Mouse (Mus musculus): Measurements from ENCODE around the gene Nup210l. TPM values are rescaled to one million over a fixed set of nuclear protein-coding genes. Genes with fewer than 3 reads are reported as not detected.

Nup210l gene
- 0.07 and 0.09 TPM in 2 replicates for total RNA-seq (2014; rRNA removed)
- 0.01 and 0.02 TPM in 2 replicates for polyA plus RNA-seq (2012; rRNA removed)

DNA sequence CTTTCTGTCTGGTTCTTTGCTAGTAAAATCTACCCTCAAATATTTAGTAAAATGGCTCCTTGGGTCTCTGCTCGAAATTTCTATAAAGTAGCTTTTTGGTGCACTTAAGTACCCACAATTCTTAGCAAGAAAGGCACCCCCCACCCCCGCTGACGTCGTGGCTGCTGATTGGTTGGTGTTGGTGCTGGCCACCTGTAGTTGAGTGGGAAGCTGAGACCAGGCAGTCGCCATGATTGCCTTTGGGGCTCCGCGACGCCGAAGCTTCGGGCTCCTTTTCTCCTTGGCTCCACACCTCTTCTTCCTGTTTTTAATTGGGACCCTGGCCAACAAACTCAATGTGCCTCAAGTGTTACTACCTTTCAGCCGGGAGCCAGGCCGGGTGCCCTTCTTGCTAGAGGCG, at the start of gene Nup210l:
TSS of gene Nup210l (plus strand) at position 195 of the 400 bp plus-strand sequence.
- TF ChIP-seq POLR2A (IDR thresholded peaks at IDR 0.05; ENCODE audit: extremely low read depth, insufficient read depth, low read length) (no peak), CTCF (IDR thresholded peaks at IDR 0.05; ENCODE audit: low read depth, low read length) (no peak)
- no peaks in the 10 kb centered on the region for H3K27me3 ChIP-seq (ENCODE audit: control insufficient read depth, insufficient read depth, low read length)
- H3K4me1 ChIP-seq (ENCODE audit: control insufficient read depth, insufficient read depth, low read length) = no peaks in the 10 kb centered on the region
- peaks cover 4% of the 10 kb centered on the region; the same call in 1 of the 2 replicates for H3K36me3 ChIP-seq (ENCODE audit: control insufficient read depth, insufficient read depth, low read length)
- no peak within 1 kb of the TSS for H3K9ac ChIP-seq (ENCODE audit: low read depth, low read length)
- no peak within 1 kb of the TSS for H3K4me3 ChIP-seq (ENCODE audit: insufficient read depth, low read depth, low read length)
- no peaks in the 10 kb centered on the region for H3K79me2 ChIP-seq (ENCODE audit: control insufficient read depth, insufficient read depth, low read length)
- no peak for DNase-seq (ENCODE audit: extremely low read depth, low read depth, low spot score)
- 87% methylated on average over 13 of the region's 13 CpGs for WGBS
- no peak within 1 kb of the TSS for H3K27ac ChIP-seq (replicated peaks; ENCODE audit: insufficient read depth, low read depth, low read length)

DNA sequence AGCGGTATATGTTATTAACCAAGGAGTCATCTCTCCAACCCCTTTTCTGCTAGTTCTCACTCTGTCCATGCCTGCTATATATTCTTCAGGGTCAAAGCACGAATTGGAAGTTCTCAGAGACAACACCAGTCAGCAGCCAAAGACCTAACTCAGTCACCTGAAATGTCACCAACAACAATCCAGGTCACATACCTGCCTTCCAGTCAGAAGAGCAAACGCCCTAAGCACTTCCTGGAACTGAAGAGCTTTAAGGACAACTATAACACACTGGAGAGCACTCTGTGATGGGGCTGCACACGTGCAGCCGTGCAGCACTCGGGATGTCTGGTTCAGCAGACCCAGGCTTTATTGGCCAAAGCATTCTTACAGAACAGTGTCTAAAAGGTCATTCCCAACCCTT, 42.4 kb upstream of the Nup210l start:
- DNase-seq (ENCODE audit: extremely low read depth, low read depth, low spot score) = no peak
- WGBS = 92% methylated on average over 6 of the region's 6 CpGs
- H3K4me3 ChIP-seq (ENCODE audit: insufficient read depth, low read depth, low read length) = no peak overlapping the region
- H3K79me2 ChIP-seq (ENCODE audit: control insufficient read depth, insufficient read depth, low read length) = no peaks in the 10 kb centered on the region
- H3K27ac ChIP-seq (replicated peaks; ENCODE audit: insufficient read depth, low read depth, low read length) = no peak overlapping the region
- H3K4me1 ChIP-seq (ENCODE audit: control insufficient read depth, insufficient read depth, low read length) = no peaks in the 10 kb centered on the region
- TF ChIP-seq CTCF (IDR thresholded peaks at IDR 0.05; ENCODE audit: low read depth, low read length) = no peak
- TF ChIP-seq POLR2A (IDR thresholded peaks at IDR 0.05; ENCODE audit: extremely low read depth, insufficient read depth, low read length) = no peak
- no peak overlapping the region for H3K9ac ChIP-seq (ENCODE audit: low read depth, low read length)
- peaks cover 53% of the 10 kb centered on the region for H3K36me3 ChIP-seq (ENCODE audit: control insufficient read depth, insufficient read depth, low read length)
- H3K27me3 ChIP-seq (ENCODE audit: control insufficient read depth, insufficient read depth, low read length) = no peaks in the 10 kb centered on the region

DNA sequence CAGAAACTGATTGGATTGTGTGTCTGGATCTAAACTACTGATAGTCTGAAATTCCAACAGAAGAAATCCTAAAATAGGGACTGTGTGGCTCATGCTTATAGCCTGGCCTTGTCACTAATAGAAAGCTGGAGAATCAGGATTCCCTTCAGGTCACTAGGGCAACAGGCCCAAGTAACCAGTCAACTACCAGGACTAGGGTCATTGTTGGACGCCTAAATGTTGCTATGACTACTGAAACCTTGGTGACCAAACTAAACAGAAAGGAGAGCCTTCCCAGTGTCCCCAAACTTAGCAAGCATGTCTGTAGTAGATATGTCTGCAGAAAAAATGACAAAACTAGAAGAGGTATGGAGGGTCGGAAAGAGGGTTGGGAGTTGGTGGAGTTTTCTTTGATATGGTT, 41.4 kb upstream of the Nup210l start:
- Histone ChIP-seq H3K27me3 (ENCODE audit: control insufficient read depth, insufficient read depth, low read length) (no peaks in the 10 kb centered on the region), H3K27ac (replicated peaks; ENCODE audit: insufficient read depth, low read depth, low read length) (no peak overlapping the region), H3K4me1 (ENCODE audit: control insufficient read depth, insufficient read depth, low read length) (no peaks in the 10 kb centered on the region), H3K36me3 (ENCODE audit: control insufficient read depth, insufficient read depth, low read length) (peaks cover 44% of the 10 kb centered on the region), H3K4me3 (ENCODE audit: insufficient read depth, low read depth, low read length) (no peak overlapping the region), H3K9ac (ENCODE audit: low read depth, low read length) (no peak overlapping the region), H3K79me2 (ENCODE audit: control insufficient read depth, insufficient read depth, low read length) (no peaks in the 10 kb centered on the region)
- no peak for DNase-seq (ENCODE audit: extremely low read depth, low read depth, low spot score)
- no peak for TF ChIP-seq CTCF (IDR thresholded peaks at IDR 0.05; ENCODE audit: low read depth, low read length)
- no peak for TF ChIP-seq POLR2A (IDR thresholded peaks at IDR 0.05; ENCODE audit: extremely low read depth, insufficient read depth, low read length)
- WGBS = 54% methylated on average over 2 of the region's 2 CpGs

DNA sequence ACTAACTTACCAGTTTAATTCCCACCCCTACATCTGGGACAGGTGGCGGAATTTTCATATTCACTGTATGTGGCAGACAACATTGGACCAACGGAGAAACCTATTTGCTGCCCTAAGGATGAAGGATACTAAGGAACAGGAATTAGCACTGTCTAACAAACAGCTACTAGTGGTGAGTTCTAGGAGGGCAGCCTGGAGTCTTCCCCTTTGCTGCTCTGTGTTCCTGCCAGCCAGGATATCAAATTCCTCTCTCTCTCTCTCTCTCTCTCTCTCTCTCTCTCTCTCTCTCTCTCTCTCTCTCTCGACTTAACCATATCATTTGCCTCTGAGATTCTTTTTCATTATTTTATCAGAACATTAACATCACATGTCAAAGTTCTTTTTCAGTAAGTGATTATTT, 39.5 kb upstream of the Nup210l start:
- Histone ChIP-seq H3K79me2 (ENCODE audit: control insufficient read depth, insufficient read depth, low read length) (no peaks in the 10 kb centered on the region), H3K27ac (replicated peaks; ENCODE audit: insufficient read depth, low read depth, low read length) (no peak overlapping the region), H3K4me1 (ENCODE audit: control insufficient read depth, insufficient read depth, low read length) (no peaks in the 10 kb centered on the region), H3K36me3 (ENCODE audit: control insufficient read depth, insufficient read depth, low read length) (peaks cover 33% of the 10 kb centered on the region), H3K27me3 (ENCODE audit: control insufficient read depth, insufficient read depth, low read length) (no peaks in the 10 kb centered on the region), H3K9ac (ENCODE audit: low read depth, low read length) (no peak overlapping the region), H3K4me3 (ENCODE audit: insufficient read depth, low read depth, low read length) (no peak overlapping the region)
- TF ChIP-seq CTCF (IDR thresholded peaks at IDR 0.05; ENCODE audit: low read depth, low read length) (no peak), POLR2A (IDR thresholded peaks at IDR 0.05; ENCODE audit: extremely low read depth, insufficient read depth, low read length) (no peak)
- WGBS = 83% methylated on average over 3 of the region's 3 CpGs
- no peak for DNase-seq (ENCODE audit: extremely low read depth, low read depth, low spot score)

DNA sequence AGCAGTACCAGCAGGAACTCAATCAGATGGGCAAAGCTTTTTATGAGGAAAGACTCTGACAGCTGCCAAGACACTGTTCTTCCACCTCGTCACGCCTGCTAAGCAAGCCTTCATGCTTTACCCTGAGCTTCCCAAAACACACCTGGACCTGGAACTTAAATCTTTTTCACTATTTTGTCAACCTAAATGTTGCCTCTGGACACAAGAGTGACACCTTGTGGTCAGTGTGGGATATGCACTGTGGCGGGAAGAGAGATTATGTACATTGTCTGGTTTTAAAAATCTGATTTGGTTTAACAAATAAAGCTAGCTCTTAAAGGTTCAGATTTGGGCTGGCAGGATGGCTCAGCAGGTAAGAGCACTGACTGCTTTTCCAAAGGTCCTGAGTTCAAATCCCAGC, 38.4 kb upstream of the Nup210l start:
- no peak for DNase-seq (ENCODE audit: extremely low read depth, low read depth, low spot score)
- no peaks in the 10 kb centered on the region for H3K27me3 ChIP-seq (ENCODE audit: control insufficient read depth, insufficient read depth, low read length)
- H3K4me3 ChIP-seq (ENCODE audit: insufficient read depth, low read depth, low read length) = no peak overlapping the region
- H3K27ac ChIP-seq (replicated peaks; ENCODE audit: insufficient read depth, low read depth, low read length) = no peak overlapping the region
- H3K4me1 ChIP-seq (ENCODE audit: control insufficient read depth, insufficient read depth, low read length) = no peaks in the 10 kb centered on the region
- H3K79me2 ChIP-seq (ENCODE audit: control insufficient read depth, insufficient read depth, low read length) = no peaks in the 10 kb centered on the region
- 66% methylated on average over 3 of the region's 3 CpGs for WGBS
- H3K36me3 ChIP-seq (ENCODE audit: control insufficient read depth, insufficient read depth, low read length) = peaks cover 28% of the 10 kb centered on the region
- H3K9ac ChIP-seq (ENCODE audit: low read depth, low read length) = no peak overlapping the region
- TF ChIP-seq CTCF (IDR thresholded peaks at IDR 0.05; ENCODE audit: low read depth, low read length) = peak; percentile 41
- no peak for TF ChIP-seq POLR2A (IDR thresholded peaks at IDR 0.05; ENCODE audit: extremely low read depth, insufficient read depth, low read length)

DNA sequence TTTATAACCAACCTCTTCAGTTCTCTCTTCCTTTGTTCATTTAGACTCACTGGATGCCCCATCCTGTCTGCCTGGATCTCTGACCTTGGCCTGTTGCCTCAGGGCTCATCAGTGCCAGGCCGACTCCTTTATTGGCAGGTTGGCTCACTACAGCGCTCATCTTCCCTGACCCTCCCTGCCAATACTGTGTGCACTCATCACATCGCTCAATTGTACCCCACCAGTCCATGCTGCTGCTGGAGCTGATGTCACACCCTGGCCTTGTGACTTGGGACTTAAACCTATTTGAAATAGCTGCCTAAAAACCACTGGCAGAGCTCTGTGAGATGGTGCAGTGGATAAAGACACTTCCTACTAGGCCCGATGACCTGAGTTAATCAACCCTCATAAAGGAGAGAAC, 36.1 kb upstream of the Nup210l start:
- TF ChIP-seq CTCF (IDR thresholded peaks at IDR 0.05; ENCODE audit: low read depth, low read length) = no peak
- TF ChIP-seq POLR2A (IDR thresholded peaks at IDR 0.05; ENCODE audit: extremely low read depth, insufficient read depth, low read length) = no peak
- Histone ChIP-seq H3K36me3 (ENCODE audit: control insufficient read depth, insufficient read depth, low read length) (peaks cover 10% of the 10 kb centered on the region), H3K9ac (ENCODE audit: low read depth, low read length) (no peak overlapping the region), H3K4me3 (ENCODE audit: insufficient read depth, low read depth, low read length) (no peak overlapping the region), H3K79me2 (ENCODE audit: control insufficient read depth, insufficient read depth, low read length) (no peaks in the 10 kb centered on the region), H3K4me1 (ENCODE audit: control insufficient read depth, insufficient read depth, low read length) (no peaks in the 10 kb centered on the region), H3K27ac (replicated peaks; ENCODE audit: insufficient read depth, low read depth, low read length) (no peak overlapping the region), H3K27me3 (ENCODE audit: control insufficient read depth, insufficient read depth, low read length) (no peaks in the 10 kb centered on the region)
- WGBS = 29% methylated on average over 4 of the region's 4 CpGs
- peak; percentile 40 for DNase-seq (ENCODE audit: extremely low read depth, low read depth, low spot score)

Measured in liver, adult 2 months (tissue).